Mouse (Mus musculus) mouse trophoblast stem cell (cell line): ENCODE data around the gene Mlxipl.

ENCODE experiments used
- in situ Hi-C, 2 experiments: fragments of 300-500 bp; cut with MseI, MboI; formaldehyde crosslinking; loops; 2 replicates in 1 of 2; 3 replicates in 1 of 2; pipeline ENCODE4 v1.15.1; 2025

Gene Mlxipl

DNA sequence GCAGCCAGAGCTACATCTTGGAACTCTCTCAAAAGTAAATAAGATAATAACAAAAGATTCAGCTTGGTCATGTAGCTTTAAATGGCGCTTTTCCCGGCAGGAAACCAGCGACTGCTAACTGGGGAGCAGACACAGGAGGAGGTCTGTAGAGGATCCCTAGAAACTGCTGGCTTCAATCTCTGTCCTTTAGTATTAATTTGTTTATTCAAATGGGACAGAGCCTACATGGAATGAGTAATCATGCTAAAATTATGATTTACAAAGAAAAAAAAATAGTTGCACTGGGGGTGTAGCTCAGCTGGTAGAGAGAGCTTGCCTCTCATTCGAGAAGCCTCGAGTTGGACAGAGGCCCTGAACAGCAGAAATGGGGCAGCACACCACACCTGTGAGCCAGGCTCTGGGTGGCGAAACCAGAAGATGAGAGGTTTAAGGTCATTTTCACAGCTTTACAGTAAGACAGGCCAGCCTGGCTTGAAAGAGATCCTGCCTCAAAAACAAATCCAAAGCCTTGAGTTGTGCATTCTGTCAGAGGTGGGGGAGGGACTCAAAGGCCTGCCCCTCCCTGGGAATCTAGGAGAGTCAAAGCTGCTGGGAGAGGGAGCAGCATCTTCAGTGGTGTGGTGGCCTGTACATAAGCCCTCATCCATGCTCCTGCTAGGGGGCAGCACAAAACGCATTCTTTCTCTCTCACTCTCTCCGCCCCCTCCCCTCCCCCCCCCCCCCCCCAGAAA is 93.6 kb downstream of the Mlxipl start:
- in situ Hi-C loops = no loop called here

DNA sequence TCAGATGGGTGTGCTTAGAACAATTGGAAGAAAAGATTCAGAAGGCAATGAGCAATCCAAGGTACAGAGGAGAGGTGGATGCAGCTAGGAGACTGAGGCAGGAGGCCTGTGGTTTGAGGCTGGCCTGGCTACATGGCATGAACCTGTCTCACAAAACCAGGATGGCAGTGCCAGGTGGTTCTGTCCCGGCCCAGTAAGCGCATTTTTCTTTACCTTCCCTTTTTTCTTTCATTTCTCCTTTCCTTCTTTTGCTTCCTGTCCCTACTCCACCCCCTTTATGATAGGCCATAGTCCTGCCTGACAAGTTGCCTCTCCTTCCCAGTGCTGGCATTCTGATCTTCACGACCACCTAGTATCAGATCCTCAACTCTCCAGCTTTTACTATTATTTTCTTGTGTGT is 95.3 kb downstream of the Mlxipl start:
- in situ Hi-C loops = no loop called here

- in situ Hi-C loops = no loop called here
Observed at GRCm38 (mm10) chr5:135185596-135185995, 95.9 kb downstream of the Mlxipl start.

GRCm38 (mm10) chr5:135186231-135186620 is 96.5 kb downstream of the Mlxipl start:
- in situ Hi-C loops = no loop called here

DNA sequence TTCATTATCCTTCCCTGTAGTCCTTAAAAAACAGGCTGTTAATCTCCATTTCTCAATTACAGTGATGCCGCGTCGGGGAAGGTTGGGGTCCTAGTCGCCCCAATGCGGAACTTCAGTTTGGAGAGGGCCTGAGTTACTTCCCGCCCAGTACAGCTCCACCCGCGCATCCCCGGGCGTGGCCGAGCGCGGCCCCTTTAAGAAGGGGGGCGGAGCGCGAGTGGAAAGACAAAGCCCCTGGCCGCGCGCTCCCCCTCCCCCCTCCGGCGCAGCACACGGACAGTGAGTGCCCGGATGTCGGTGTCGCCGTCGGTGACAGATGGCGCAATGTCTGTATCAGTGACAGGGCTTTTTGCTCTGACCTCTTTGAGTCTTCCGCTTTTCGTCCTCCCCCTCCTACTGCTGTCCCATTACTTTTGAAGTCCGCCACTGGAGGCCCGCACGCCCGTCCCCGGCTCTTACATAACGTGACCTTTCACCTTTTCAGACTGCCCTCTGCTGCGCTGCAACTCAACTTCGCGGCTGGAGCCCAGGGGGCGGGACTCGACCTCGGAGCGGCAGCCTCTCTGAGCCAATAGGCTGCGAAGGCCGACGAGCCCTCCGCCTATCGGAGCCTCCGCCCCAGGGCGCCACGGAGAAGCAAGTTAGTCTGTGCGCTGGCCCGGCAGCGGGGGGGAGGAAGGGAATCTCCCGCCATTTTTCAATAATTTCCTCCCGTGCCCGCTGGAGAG is 97.1 kb downstream of the Mlxipl start, which contains the start of gene Baz1b:
TSS of gene Baz1b (plus strand) at position 644 of the 728 bp plus-strand sequence.
- in situ Hi-C loops = no loop called here

- in situ Hi-C loops = no loop called here
Observed at GRCm38 (mm10) chr5:135187349-135188213, 97.9 kb downstream of the Mlxipl start.
